Mouse (Mus musculus) bone marrow, adult 2 months (tissue): ENCODE results near the gene Nexn. TPM values are rescaled to one million over a fixed set of nuclear protein-coding genes. Genes with fewer than 3 reads are reported as not detected.

ENCODE experiments used
- H3K27ac ChIP-seq: fragments of 200-500 bp; 2 replicates; pipeline ENCODE4 v1.5.1; 2012; ENCODE audit warnings: low read depth, mild to moderate bottlenecking, control low read depth, inconsistent platforms, low read length; ENCODE audit not compliant: control insufficient read depth, poor library complexity, insufficient read depth
- H3K4me1 ChIP-seq: fragments of 200-500 bp; 2 replicates; pipeline ENCODE4 v1.6.1; 2011; ENCODE audit warnings: low read length; ENCODE audit not compliant: control insufficient read depth, insufficient read depth
- H3K4me3 ChIP-seq: fragments of 200-500 bp; replicated peaks from 2 replicates; pipeline ENCODE3; 2011; ENCODE audit warnings: mild to moderate bottlenecking, low read depth, low read length, control low read depth; ENCODE audit not compliant: control insufficient read depth
- CTCF ChIP-seq: fragments of 200-500 bp; IDR thresholded peaks from 2 replicates; pipeline ENCODE4 v1.5.1; 2011; ENCODE audit warnings: low read length, control low read depth; ENCODE audit not compliant: control insufficient read depth, insufficient read depth
- POLR2A ChIP-seq: fragments of 200-500 bp; IDR thresholded peaks from 2 replicates; pipeline ENCODE4 v1.6.1; 2011; ENCODE audit warnings: low read depth, mild to moderate bottlenecking, control low read depth, low read length, borderline replicate concordance; ENCODE audit not compliant: control insufficient read depth
- WGBS: fragments of 180-500 bp; shearing (Covaris S2); methylation state at CpG from one replicate; pipeline ENCODE4 v1.1.7; 2018; 5-methylcytosine and 5-hydroxymethylcytosine counted together
- polyA plus RNA-seq: library from polyadenylated mRNA; stranded (reverse); fragments of >200 nt; gene quantifications from 2 replicates; pipeline ENCODE4 v1.2.4, GENCODE M21; 2011; ENCODE audit warnings: low replicate concordance; ENCODE audit not compliant: missing spikeins, insufficient read depth, insufficient read length

The Nexn gene
- polyA plus RNA-seq, 1 experiment, result 7.3 TPM

DNA sequence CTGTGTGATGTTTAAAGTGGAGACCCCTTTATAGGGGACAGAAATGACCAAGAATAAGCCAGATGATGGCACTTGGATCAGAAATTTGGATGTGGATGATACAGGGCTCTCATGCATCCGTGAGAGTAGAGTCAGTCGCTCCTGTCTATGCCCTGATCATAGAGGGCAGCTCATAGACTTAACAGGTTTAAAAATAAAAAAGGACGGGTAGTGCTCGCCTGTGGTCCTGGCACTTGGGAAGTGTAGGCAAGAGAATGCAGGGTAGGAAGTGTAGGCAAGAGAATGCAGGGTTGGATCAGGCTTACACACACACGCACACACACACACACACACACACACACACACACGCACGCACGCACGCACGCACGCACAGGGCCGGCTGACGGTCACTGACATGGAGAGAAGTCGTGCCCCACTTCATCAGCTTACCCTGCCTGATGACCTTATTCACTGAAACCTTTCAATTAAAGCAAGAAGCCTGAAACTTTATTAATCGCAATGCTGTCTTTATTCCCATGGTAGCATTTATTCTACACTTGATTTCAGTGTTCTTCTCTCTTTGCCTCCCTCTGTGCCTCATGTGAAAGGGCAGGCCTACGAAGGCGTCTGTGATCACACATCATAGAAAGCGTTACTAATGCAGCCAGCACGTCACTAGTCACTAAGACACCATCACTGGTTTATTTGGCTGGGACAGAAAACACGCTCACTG is 7.0 kb upstream of the Nexn start:
- Histone ChIP-seq H3K4me3 (no peak overlapping the region), H3K27ac (no peak overlapping the region), H3K4me1 (no peaks in the 10 kb centered on the region)
- no peak for TF ChIP-seq CTCF
- no peak for TF ChIP-seq POLR2A
- 89% methylated on average over 20 of the region's 20 CpGs for WGBS

DNA sequence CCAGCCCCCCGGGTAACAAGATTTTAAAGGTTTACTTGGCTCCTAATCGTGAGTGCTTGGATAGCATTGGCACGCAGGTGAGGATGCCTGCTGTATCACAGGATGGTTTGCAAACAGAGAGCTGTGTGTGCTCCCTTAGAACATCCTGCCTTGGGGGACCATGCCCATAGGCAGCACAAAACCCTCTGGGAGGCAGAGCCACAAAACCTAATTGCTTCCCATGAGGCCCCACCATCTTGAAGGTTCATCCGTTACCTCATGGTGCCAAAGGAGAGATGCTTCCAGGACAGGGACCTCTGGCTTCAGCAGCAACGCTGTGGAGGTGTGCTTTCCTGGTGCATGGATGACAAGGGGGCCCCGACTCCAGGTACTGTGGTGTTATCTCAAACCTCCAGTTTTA is 5.7 kb upstream of the Nexn start:
- Histone ChIP-seq H3K4me1 (no peaks in the 10 kb centered on the region), H3K27ac (no peak overlapping the region), H3K4me3 (no peak overlapping the region)
- WGBS, result 81% methylated on average over 6 of the region's 6 CpGs
- no peak for TF ChIP-seq CTCF
- no peak for TF ChIP-seq POLR2A

DNA sequence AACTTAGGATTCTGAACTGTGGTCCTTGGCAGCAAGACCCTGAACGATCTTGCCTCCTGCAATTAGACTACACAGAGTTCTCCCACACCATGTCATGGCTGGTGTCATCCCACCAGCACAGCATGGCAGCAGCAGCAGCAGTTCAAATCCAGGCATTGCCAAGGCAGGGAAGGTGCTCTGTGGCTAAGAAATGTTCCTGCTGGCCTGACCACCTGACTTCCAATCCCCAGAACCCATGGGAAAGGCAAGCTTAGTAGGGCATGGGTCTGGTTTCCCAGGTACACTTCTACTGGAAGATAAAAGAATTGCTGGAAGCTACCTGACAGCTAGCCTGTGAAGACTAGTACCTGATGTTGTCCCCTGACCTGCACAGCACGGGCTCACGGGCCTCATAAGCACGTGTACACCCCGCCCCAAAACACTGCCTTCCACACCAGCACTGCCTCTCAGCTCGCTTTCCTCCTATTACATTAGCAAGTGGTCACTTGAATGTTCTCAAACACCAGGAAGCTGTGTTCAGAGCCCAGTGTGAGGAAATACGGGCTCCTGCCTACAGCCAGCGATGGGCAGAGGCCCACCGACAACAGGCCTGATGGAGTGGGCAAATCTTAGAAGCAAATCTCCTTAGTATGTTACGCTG is 5.0 kb upstream of the Nexn start:
- Histone ChIP-seq H3K4me1 (no peaks in the 10 kb centered on the region), H3K4me3 (no peak overlapping the region), H3K27ac (no peak overlapping the region)
- TF ChIP-seq CTCF (no peak), POLR2A (no peak)
- WGBS, result 84% methylated on average over 10 of the region's 10 CpGs

DNA sequence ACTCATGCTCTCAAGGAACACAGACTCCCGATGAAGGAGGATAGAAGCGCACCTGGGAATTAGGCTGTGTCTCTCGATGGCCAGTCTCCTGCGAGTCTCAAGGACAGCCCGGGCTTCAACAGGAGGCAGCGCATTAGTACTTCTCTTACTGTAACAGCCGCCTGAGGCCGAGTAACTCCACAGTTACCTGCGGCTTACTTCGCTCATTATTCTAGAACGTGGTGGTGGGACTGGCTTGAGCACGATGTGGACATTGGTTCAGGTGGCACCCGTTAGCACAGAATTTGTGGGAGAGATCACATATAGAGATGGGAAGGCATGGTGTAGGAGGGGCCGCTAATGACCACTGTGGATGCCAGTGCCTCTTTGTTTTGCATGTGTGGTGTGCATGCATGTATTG is 1.9 kb upstream of the Nexn start:
- H3K27ac ChIP-seq, result no peak overlapping the region
- TF ChIP-seq POLR2A (no peak), CTCF (no peak)
- 89% methylated on average over 14 of the region's 14 CpGs for WGBS
- no peak overlapping the region for H3K4me3 ChIP-seq
- no peaks in the 10 kb centered on the region for H3K4me1 ChIP-seq

DNA sequence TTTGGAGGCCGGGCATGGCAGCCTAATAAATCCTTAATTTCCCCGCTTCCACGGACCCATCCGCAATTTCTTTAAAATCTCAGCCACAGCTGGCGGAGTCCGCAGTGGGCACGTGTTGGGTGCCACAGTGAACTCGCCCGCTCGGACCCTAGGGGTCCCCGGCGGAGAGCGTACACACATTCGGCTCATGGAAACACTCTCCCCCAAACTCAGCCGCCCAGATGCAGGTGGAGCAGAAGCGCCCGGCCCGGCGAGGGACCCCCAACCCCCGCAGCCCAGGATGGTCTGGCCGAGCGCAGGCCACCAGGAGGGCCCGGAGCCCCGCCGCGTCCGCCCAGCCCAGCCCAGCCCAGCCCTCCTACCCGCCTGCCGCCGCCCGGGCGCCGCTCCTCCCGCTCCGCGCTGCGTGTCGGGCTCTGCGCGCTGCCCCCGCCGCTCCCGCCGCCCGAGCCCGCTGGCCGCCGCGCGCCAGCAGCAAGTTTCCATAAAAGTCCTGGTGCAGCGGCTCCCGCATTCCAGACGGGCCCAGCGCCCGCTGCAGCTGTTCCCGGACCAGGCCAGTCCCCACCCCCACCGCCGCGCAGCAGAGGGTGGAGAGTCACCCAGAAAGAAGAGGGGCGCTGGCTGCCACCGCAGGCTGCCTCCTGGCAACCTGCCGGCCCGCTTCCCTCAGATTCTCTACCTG is 657 bp downstream of the Nexn start:
- WGBS, result 3% methylated on average over 57 of the region's 63 CpGs
- no peak overlapping the region; the same call in 1 of the 2 replicates for H3K27ac ChIP-seq
- H3K4me1 ChIP-seq, result no peaks in the 10 kb centered on the region; the same call in 1 of the 2 replicates
- no peak for TF ChIP-seq CTCF
- TF ChIP-seq POLR2A, result no peak
- H3K4me3 ChIP-seq, result no peak overlapping the region

DNA sequence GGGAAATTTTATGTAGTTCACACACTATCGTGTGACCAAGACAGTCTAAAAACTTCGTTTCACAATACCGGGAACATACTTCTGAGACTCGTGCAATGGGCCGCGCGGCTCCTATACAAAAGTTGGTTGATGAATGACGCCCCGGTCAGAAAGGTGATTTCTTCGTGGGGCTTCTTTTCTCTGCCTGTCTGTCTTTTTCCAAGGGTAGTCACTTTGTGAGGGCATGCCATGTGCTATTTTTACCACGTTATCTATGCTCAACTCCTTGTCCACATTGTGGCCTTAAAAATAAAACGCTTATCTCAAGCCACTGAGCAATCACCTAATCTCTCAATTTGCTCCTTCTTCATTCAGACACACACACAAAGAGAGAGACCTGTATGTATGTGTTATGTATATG is 1.3 kb downstream of the Nexn start:
- Histone ChIP-seq H3K4me1 (no peaks in the 10 kb centered on the region; the same call in 1 of the 2 replicates), H3K4me3 (no peak overlapping the region), H3K27ac (no peak overlapping the region)
- WGBS, result 72% methylated on average over 12 of the region's 12 CpGs
- TF ChIP-seq CTCF, result no peak
- TF ChIP-seq POLR2A, result no peak

DNA sequence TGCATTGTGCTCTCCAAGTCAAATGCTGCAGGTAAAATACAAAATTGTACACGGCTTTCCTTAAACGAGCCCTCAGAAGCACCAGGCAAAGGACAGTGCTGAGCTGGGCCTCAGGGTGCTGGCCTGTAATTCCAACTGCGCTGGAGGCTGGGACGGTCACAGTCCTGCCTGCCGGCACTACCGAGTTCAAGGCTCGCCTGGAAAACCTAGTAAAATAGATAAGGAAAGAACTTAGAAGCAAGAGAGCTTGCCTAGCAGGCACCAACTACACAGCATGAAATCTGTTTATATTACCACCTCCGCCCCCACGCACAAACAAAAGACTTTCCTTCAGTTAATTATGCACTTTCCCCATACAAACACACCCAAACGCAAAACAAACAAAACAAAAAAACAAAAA is 1.8 kb downstream of the Nexn start:
- Histone ChIP-seq H3K4me1 (no peaks in the 10 kb centered on the region; the same call in 1 of the 2 replicates), H3K4me3 (no peak overlapping the region), H3K27ac (no peak overlapping the region)
- WGBS, result 85% methylated on average over 10 of the region's 10 CpGs
- TF ChIP-seq CTCF (no peak), POLR2A (no peak)

DNA sequence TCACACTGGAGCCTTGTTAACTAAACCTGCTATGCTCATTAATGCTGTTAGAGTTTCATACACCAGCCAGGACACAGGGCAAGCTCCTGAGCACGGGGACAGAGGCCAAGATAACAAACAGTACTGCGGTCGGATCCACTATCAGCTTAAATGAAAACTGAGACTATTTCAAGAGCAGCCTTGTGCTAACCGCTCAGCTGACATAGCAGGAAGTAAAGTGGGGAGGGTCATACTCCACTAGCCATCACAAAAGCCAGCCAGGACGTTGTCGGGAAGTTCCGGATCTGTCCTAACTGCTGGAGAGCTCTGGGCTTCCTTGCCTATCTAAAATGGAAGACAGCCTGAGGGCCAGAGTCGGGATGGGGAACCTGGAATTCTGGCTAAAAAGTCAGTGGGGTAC is 4.2 kb downstream of the Nexn start:
- no peaks in the 10 kb centered on the region; the same call in 1 of the 2 replicates for H3K4me1 ChIP-seq
- 18% methylated on average over 8 of the region's 8 CpGs for WGBS
- no peak overlapping the region for H3K27ac ChIP-seq
- TF ChIP-seq POLR2A (no peak), CTCF (no peak)
- no peak overlapping the region for H3K4me3 ChIP-seq
